In genomic region chr2:108042086-108042485, GRCm38 (mm10) we compare ENCODE assay signal across 29 mouse cellular contexts.
"Had no signal": no experiment of that assay in that cellular context is flagged by ENCODE, and none has a peak within 500 bp of the region (broad histone marks: within the 10 kb centered on the region; RNA-seq: fewer than 3 reads in every experiment).

No protein-coding gene starts in this region.

- H3K4me2 ChIP-seq: embryonic facial prominence, embryonic 12.5 days; embryonic facial prominence, embryonic 13.5 days; embryonic facial prominence, embryonic 15.5 days; forebrain, embryonic 12.5 days; forebrain, embryonic 13.5 days; forebrain, embryonic 15.5 days had no signal

- H3K27me3 ChIP-seq: embryonic facial prominence, embryonic 12.5 days; embryonic facial prominence, embryonic 13.5 days; embryonic facial prominence, embryonic 15.5 days; forebrain, embryonic 12.5 days; forebrain, embryonic 13.5 days; forebrain, embryonic 15.5 days had no signal

- H3K4me3 ChIP-seq: embryonic facial prominence, embryonic 10.5 days; embryonic facial prominence, embryonic 12.5 days; embryonic facial prominence, embryonic 13.5 days; embryonic facial prominence, embryonic 15.5 days; erythroblast, embryonic 14.5 days; forebrain, embryonic 10.5 days; forebrain, embryonic 12.5 days; forebrain, embryonic 13.5 days; forebrain, embryonic 15.5 days; gastrocnemius, adult 2 months; heart, adult 2 months had no signal

- H3K27ac ChIP-seq: embryonic facial prominence, embryonic 10.5 days; embryonic facial prominence, embryonic 12.5 days; embryonic facial prominence, embryonic 13.5 days; embryonic facial prominence, embryonic 15.5 days; forebrain, embryonic 10.5 days; forebrain, embryonic 12.5 days; forebrain, embryonic 13.5 days; forebrain, embryonic 15.5 days; gastrocnemius, adult 2 months; heart, adult 2 months had no signal

- H3K4me1 ChIP-seq: embryonic facial prominence, embryonic 10.5 days; embryonic facial prominence, embryonic 12.5 days; embryonic facial prominence, embryonic 13.5 days; embryonic facial prominence, embryonic 15.5 days; forebrain, embryonic 10.5 days; forebrain, embryonic 12.5 days; forebrain, embryonic 13.5 days; forebrain, embryonic 15.5 days had no signal

- H3K9ac ChIP-seq: embryonic facial prominence, embryonic 12.5 days; embryonic facial prominence, embryonic 13.5 days; embryonic facial prominence, embryonic 15.5 days; forebrain, embryonic 12.5 days; forebrain, embryonic 13.5 days; forebrain, embryonic 15.5 days; forebrain, postnatal 0 days had no signal

- H3K9me3 ChIP-seq: embryonic facial prominence, embryonic 10.5 days; embryonic facial prominence, embryonic 12.5 days; embryonic facial prominence, embryonic 13.5 days; embryonic facial prominence, embryonic 15.5 days; forebrain, embryonic 10.5 days; forebrain, embryonic 12.5 days; forebrain, embryonic 15.5 days had no signal

- H3K36me3 ChIP-seq: embryonic facial prominence, embryonic 10.5 days; embryonic facial prominence, embryonic 12.5 days; embryonic facial prominence, embryonic 13.5 days; embryonic facial prominence, embryonic 15.5 days; forebrain, embryonic 10.5 days; forebrain, embryonic 12.5 days; forebrain, embryonic 15.5 days had no signal

- DNase-seq: cerebellum, adult 2 months; cerebellum, adult 8-10 months; cerebellum, adult 9-10 months; cerebellum, adult 9-11 months; cerebellum, postnatal 10 days; cerebellum, postnatal 14 days; cerebellum, postnatal 25 days; cerebellum, postnatal 36 days; embryo, embryonic 11 days; forebrain, postnatal 0 days; gastrocnemius, adult 2 months; gastrocnemius, postnatal 10 days; gastrocnemius, postnatal 14 days; gastrocnemius, postnatal 25 days; gastrocnemius, postnatal 36 days; heart, adult 11 months; heart, adult 18-20 months; heart, adult 2 months had no signal

- ATAC-seq: forebrain, embryonic 13.5 days; forebrain, embryonic 14.5 days; forebrain, embryonic 15.5 days; forebrain, embryonic 16.5 days; forebrain, postnatal 0 days had no signal
